Mouse (Mus musculus) forebrain, embryonic 16.5 days (tissue): Measurements from ENCODE around the gene Bmt2. TPM values are rescaled to one million over a fixed set of nuclear protein-coding genes. Genes with fewer than 3 reads are reported as not detected.
A peak's percentile ranks its signal among the peaks of the same experiment; 100 is the strongest.

ENCODE experiments used
- ATAC-seq: fragments of 200-750 bp; cut with Nextera tagmentation; 2 replicates; pipeline ENCODE4 v1.8.0; 2017; ENCODE audit warnings: mild to moderate bottlenecking, moderate library complexity
- H3K27ac ChIP-seq: fragments of 300-500 bp; sonication (generic); 2 replicates; pipeline ENCODE4 v1.5.1; 2014; ENCODE audit warnings: low read length, control low read depth
- H3K27me3 ChIP-seq: fragments of 300-500 bp; sonication (generic); replicated peaks from 2 replicates; pipeline ENCODE4 v1.6.1; 2014; ENCODE audit warnings: low read length; ENCODE audit not compliant: control insufficient read depth, insufficient read depth
- H3K36me3 ChIP-seq: fragments of 300-500 bp; sonication (generic); 2 replicates; pipeline ENCODE4 v1.6.1; 2014; ENCODE audit not compliant: control insufficient read depth, insufficient read depth
- H3K4me1 ChIP-seq: fragments of 300-500 bp; sonication (generic); replicated peaks from 2 replicates; pipeline ENCODE4 v1.6.1; 2014; ENCODE audit warnings: low read length; ENCODE audit not compliant: control insufficient read depth, insufficient read depth
- H3K4me2 ChIP-seq: fragments of 300-500 bp; sonication (generic); 2 replicates; pipeline ENCODE4 v1.6.1; 2014; ENCODE audit warnings: mild to moderate bottlenecking, low read length, control low read depth
- H3K4me3 ChIP-seq: fragments of 300-500 bp; sonication (generic); replicated peaks from 2 replicates; pipeline ENCODE4 v1.5.1; 2014; ENCODE audit warnings: mild to moderate bottlenecking, low read length, control low read depth
- H3K9ac ChIP-seq: fragments of 300-500 bp; sonication (generic); replicated peaks from 2 replicates; pipeline ENCODE4 v1.6.1; 2014; ENCODE audit warnings: low read depth, low read length, control low read depth
- H3K9me3 ChIP-seq: fragments of 300-500 bp; sonication (generic); 2 replicates; pipeline ENCODE4 v1.6.1; 2016; ENCODE audit warnings: low read length; ENCODE audit not compliant: control insufficient read depth
- WGBS: fragments of 180-500 bp; shearing (Covaris S2); extraction: QIAGEN DNeasy Blood & Tissue Kit; methylation state at CpG from one replicate; pipeline ENCODE4 v1.1.7; 2014; 5-methylcytosine and 5-hydroxymethylcytosine counted together
- polyA plus RNA-seq: library from polyadenylated mRNA; unstranded; fragments of >200 nt; fragmentation: Nextera tagmentation; extraction: Ambion mirVana; gene quantifications from 2 replicates; pipeline ENCODE4 v1.2.1, GENCODE M21; 2015

The Bmt2 gene
- polyA plus RNA-seq, 1 experiment from 2014 or later = 30.8 TPM

DNA sequence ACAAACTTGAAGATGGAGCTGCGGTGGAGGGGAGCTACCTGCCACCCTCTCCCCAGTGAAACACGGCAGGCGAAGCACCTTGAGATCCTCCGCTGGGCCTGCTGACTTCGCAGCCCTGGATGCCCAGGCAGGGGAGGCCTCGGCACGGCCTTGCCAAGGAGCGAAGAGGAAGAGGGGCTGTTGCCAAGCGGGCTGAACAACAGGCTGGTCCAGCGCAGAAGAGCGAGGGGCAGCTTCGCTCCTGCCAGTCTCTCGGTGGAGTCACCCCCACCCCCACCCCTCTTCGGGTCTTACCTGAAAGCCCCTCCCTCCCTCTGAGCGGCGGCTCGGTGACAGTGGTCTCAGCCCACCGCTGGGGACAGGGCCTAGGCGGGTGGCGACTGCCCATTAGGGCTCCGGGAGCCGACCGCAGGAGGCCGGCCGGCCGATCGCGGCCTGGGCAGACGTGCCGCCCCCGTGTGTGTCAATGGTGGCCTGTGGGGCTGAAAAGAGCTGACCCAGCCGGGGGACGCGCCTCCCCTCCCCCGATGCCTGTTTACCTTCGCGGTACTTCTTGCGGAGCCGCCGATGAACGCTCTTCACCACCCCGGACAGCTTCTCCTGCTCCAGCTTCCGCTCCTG lies 515 bp downstream of the Bmt2 start:
- Histone ChIP-seq H3K4me3 (peak overlapping the region; percentile 99), H3K4me2 (peak overlapping the region; percentile 83), H3K9me3 (no peaks in the 10 kb centered on the region), H3K4me1 (peaks cover 7% of the 10 kb centered on the region; the same call in 1 of the 2 replicates), H3K36me3 (no peaks in the 10 kb centered on the region), H3K27ac (peak overlapping the region; percentile 96), H3K27me3 (no peaks in the 10 kb centered on the region), H3K9ac (peak overlapping the region; percentile 98)
- ATAC-seq = peak; percentile 58
- under 1% methylated on average over 40 of the region's 43 CpGs for WGBS

DNA sequence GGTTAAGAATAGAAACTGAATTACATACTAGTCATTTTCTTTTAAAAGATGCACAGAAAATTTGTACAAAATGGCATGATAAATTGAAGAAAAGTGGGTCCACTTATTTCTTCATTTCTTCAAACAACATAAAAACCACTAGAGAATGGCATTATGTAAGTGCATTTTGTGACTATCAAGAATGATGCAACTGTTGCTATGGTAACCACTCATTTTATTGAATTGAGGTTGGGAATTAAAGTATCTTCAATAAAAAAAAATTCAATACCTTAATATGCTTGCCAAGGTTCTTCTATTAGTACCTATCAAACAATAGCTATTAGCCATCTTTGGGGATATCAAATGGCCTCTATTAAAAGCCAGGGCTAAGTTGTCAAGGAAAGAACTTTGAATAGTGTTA lies 1.6 kb downstream of the Bmt2 start:
- Histone ChIP-seq H3K4me3 (no peak overlapping the region), H3K9ac (no peak overlapping the region), H3K27me3 (no peaks in the 10 kb centered on the region), H3K4me2 (peak overlapping the region; percentile 83), H3K9me3 (no peaks in the 10 kb centered on the region), H3K36me3 (no peaks in the 10 kb centered on the region), H3K27ac (no peak overlapping the region), H3K4me1 (peaks cover 7% of the 10 kb centered on the region; the same call in 1 of the 2 replicates)
- no peak for ATAC-seq

- ATAC-seq = no peak
- Histone ChIP-seq H3K9me3 (no peaks in the 10 kb centered on the region), H3K4me3 (no peak overlapping the region), H3K4me2 (peak overlapping the region; percentile 29), H3K27me3 (no peaks in the 10 kb centered on the region), H3K4me1 (peaks cover 7% of the 10 kb centered on the region; the same call in 1 of the 2 replicates), H3K27ac (no peak overlapping the region), H3K9ac (no peak overlapping the region), H3K36me3 (no peaks in the 10 kb centered on the region)
- WGBS = 83% methylated on average over 5 of the region's 5 CpGs
Observed at GRCm38 (mm10) chr6:13674600-13675305, 3.0 kb downstream of the Bmt2 start.

DNA sequence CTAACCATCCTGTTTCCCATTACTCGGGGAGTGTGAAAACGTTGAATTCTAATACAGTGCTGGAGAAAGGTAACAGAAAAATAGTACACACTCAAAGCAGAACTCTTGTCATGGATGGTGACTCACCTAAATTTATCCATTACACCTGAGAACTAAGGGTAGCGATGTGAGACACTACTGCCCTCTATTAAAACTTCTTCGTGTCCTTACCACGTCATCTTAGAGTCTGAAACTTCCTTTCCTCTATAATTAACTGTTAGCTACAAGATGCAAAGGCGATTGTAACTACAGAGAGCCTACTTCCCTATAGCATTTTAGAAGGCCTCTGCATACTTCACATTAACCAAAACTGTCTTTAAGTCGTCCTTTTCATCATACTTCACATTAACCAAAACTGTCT lies 12.1 kb downstream of the Bmt2 start:
- no peaks in the 10 kb centered on the region for H3K9me3 ChIP-seq
- no peak overlapping the region for H3K4me3 ChIP-seq
- no peak overlapping the region for H3K9ac ChIP-seq
- H3K27ac ChIP-seq = no peak overlapping the region
- H3K4me2 ChIP-seq = no peak overlapping the region
- no peak for ATAC-seq
- WGBS = 88% methylated on average over 7 of the region's 7 CpGs
- H3K4me1 ChIP-seq = no peaks in the 10 kb centered on the region
- H3K27me3 ChIP-seq = no peaks in the 10 kb centered on the region
- H3K36me3 ChIP-seq = peaks cover 5% of the 10 kb centered on the region

GRCm38 (mm10) chr6:13658016-13658415 lies 19.8 kb downstream of the Bmt2 start:
- no peak for ATAC-seq
- no peaks in the 10 kb centered on the region for H3K9me3 ChIP-seq
- no peak overlapping the region for H3K9ac ChIP-seq
- no peaks in the 10 kb centered on the region for H3K4me1 ChIP-seq
- no peaks in the 10 kb centered on the region for H3K27me3 ChIP-seq
- H3K27ac ChIP-seq = no peak overlapping the region
- H3K4me3 ChIP-seq = no peak overlapping the region
- WGBS = 71% methylated on average over 2 of the region's 2 CpGs
- H3K36me3 ChIP-seq = peaks cover 3% of the 10 kb centered on the region; the same call in 1 of the 2 replicates
- H3K4me2 ChIP-seq = no peak overlapping the region

DNA sequence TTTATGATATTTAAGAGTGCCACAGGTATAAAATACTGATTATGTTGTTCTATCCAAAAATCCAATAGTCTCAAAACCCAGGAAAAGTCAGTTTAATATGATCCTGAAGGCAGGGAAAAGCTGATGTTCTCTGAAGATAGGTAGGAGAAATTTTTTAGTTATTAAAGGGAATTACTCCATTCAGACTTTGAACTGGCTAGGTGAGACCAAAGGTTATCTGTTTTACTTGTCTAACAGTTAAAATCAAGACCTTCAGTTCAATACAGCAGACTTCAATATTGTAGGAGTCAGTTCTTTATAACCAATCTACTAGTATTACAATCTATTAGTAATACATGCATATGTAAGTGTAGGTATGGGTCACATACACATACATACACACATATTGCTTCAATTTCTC lies 23.7 kb downstream of the Bmt2 start:
- no peaks in the 10 kb centered on the region for H3K9me3 ChIP-seq
- no peaks in the 10 kb centered on the region for H3K27me3 ChIP-seq
- H3K9ac ChIP-seq = no peak overlapping the region
- H3K36me3 ChIP-seq = 0 out of 2 replicates have a peak, but pooled peaks cover 3% of the 10 kb centered on the region
- no peak overlapping the region for H3K4me3 ChIP-seq
- H3K27ac ChIP-seq = no peak overlapping the region
- no peaks in the 10 kb centered on the region for H3K4me1 ChIP-seq
- no peak for ATAC-seq
- H3K4me2 ChIP-seq = no peak overlapping the region

- Histone ChIP-seq H3K4me1 (no peaks in the 10 kb centered on the region), H3K9ac (no peak overlapping the region), H3K4me2 (no peak overlapping the region), H3K9me3 (no peaks in the 10 kb centered on the region), H3K27me3 (no peaks in the 10 kb centered on the region), H3K4me3 (no peak overlapping the region), H3K36me3 (0 out of 2 replicates have a peak, but pooled peaks cover 3% of the 10 kb centered on the region), H3K27ac (no peak overlapping the region)
- no peak for ATAC-seq
- WGBS = 94% methylated on average over 3 of the region's 3 CpGs
Observed at GRCm38 (mm10) chr6:13652284-13652683, 25.5 kb downstream of the Bmt2 start.

GRCm38 (mm10) chr6:13650854-13651253 lies 26.9 kb downstream of the Bmt2 start:
- H3K36me3 ChIP-seq = 0 out of 2 replicates have a peak, but pooled peaks cover 3% of the 10 kb centered on the region
- H3K9me3 ChIP-seq = no peaks in the 10 kb centered on the region
- no peaks in the 10 kb centered on the region for H3K4me1 ChIP-seq
- H3K9ac ChIP-seq = no peak overlapping the region
- no peak overlapping the region for H3K27ac ChIP-seq
- H3K4me2 ChIP-seq = no peak overlapping the region
- no peaks in the 10 kb centered on the region for H3K27me3 ChIP-seq
- no peak overlapping the region for H3K4me3 ChIP-seq
- WGBS = 95% methylated on average over 3 of the region's 3 CpGs
- no peak for ATAC-seq

DNA sequence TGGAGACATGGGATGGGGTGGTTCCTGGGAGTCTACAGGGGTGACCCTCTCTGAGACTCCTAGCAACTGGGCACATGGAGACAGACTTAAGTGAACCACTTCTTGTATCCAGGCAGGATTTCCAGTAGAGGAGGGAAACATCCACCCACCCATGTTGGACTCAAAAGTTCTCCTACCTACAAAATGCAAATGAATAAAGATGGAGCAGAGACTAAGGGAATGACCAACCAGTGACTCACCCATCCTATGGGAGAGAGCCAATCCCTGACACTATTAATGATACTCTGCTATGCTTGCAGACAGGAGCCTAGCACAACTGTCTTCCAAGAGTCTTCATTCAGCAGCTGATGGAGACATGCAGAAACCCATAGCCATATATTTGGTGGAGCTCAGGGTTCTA lies 29.5 kb downstream of the Bmt2 start:
- Histone ChIP-seq H3K9me3 (no peaks in the 10 kb centered on the region), H3K27ac (no peak overlapping the region), H3K36me3 (0 out of 2 replicates have a peak, but pooled peaks cover 3% of the 10 kb centered on the region), H3K4me2 (no peak overlapping the region), H3K9ac (no peak overlapping the region), H3K4me3 (no peak overlapping the region), H3K27me3 (no peaks in the 10 kb centered on the region), H3K4me1 (no peaks in the 10 kb centered on the region)
- no peak for ATAC-seq
